Mouse (Mus musculus) small intestine, adult 2 months (tissue): ENCODE results near the gene Ctnnal1.

Experiments
- CTCF ChIP-seq: fragments of 200-500 bp; IDR thresholded peaks from 2 replicates; pipeline ENCODE4 v1.5.1; 2012; ENCODE audit warnings: low read depth, mild to moderate bottlenecking, control low read depth, inconsistent platforms, low read length, moderate library complexity, mixed read lengths; ENCODE audit not compliant: insufficient replicate concordance, insufficient read length; ENCODE audit errors: extremely low read depth
- POLR2A ChIP-seq: fragments of 200-500 bp; IDR thresholded peaks from 2 replicates; pipeline ENCODE4 v1.6.1; 2012; ENCODE audit warnings: low read depth, mild to moderate bottlenecking, control low read depth, inconsistent platforms, low read length, moderate library complexity

DNA sequence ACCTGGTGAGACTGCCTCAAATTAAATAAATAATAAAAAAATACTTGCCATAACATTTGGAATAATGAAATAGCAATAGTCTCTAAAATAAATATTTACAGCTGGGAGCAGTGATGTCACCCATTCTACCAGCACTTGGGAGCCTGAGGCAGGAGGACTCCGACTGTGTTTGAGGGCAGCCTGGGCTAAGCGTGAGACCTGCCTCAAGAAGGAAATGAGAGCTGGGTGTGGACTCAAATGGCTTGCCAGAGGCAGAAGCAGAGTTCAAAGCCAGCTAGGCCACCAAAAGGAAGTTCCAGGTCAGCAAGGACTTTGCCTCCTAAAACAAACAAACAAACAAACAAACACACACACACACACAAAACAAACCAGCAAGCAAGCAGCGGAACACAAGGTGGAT is 17.6 kb downstream of the Ctnnal1 start:
- TF ChIP-seq POLR2A (no peak), CTCF (no peak)
